Mouse (Mus musculus) left cerebral cortex, adult 2 months (tissue): ENCODE measurements around the gene Itsn1. TPM values are rescaled to one million over a fixed set of nuclear protein-coding genes. Genes with fewer than 3 reads are reported as not detected.

Experiments
- DNase-seq, 2 experiments: peaks; one replicate each; pipeline ENCODE4 v3.0.0; 2021 to 2022; ENCODE audit warnings: low spot score in 2 of 2, mixed read lengths in 1 of 2; ENCODE audit errors: extremely low spot score in 1 of 2
- H3K27ac ChIP-seq: fragments of 200-600 bp; 2 replicates; pipeline ENCODE4 v1.8.1; 2022
- H3K4me3 ChIP-seq: fragments of 200-600 bp; 2 replicates; pipeline ENCODE4 v1.8.1; 2022
- CTCF ChIP-seq: fragments of 200-600 bp; IDR thresholded peaks from 2 replicates; pipeline ENCODE4 v1.8.1; 2022; ENCODE audit warnings: antibody characterized with exemption, mild to moderate bottlenecking, moderate library complexity
- intact Hi-C: fragments of 180-260 bp; cut with DNase I; formaldehyde crosslinking; loops from one replicate; pipeline ENCODE4 v1.15.1; 2025
- total RNA-seq, 2 experiments: library from RNA; stranded (reverse); gene quantifications; 2 replicates each; pipeline ENCODE4 v1.2.3; 2021

The Itsn1 gene
- total RNA-seq, 2 experiments from 2014 or later, result 133 to 156 TPM

DNA sequence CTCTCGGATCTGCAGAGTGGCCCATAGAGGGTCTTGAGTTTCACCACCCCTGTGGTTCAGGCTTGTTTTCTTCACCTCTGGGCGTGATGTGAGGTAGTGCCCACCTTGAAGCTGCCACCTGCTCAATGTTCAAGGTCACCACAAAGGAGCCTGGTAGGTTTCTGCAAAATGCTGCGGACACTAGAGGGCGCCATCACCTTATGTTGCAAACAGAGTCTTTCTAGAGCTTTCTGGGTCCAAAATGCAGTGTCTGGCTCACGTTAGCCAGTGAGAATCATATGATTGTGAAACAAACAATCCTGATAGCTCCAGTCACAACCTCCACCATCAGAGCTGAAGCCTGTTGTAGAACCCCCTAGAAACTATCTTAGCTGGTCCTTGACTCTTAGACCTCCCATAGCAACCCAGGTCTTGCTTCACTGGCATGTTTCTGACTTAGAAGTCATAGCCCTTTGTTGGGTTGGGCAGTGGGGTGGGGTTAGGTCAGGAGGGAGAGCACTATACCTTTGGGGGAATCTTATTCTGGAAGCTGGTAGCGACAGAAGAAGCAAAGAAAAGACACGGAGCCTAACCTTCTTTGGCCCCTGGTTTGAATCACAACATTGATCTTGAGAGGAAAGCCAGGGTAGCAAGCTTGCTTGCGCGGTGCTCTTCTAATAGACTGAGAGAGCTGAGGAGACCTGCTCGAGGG is 207.4 kb downstream of the Itsn1 start:
- intact Hi-C loops, result loop anchor here (1.0 to 10.0 kb wide), 3 partner anchors 122 to 350 kb away; partner anchors contain the start of genes Gm49711, Mrps6 and Slc5a3
- Histone ChIP-seq H3K27ac (no peak overlapping the region), H3K4me3 (no peak overlapping the region)
- peak; percentile 87 for TF ChIP-seq CTCF
- peak; percentile 76 to 87 for DNase-seq

DNA sequence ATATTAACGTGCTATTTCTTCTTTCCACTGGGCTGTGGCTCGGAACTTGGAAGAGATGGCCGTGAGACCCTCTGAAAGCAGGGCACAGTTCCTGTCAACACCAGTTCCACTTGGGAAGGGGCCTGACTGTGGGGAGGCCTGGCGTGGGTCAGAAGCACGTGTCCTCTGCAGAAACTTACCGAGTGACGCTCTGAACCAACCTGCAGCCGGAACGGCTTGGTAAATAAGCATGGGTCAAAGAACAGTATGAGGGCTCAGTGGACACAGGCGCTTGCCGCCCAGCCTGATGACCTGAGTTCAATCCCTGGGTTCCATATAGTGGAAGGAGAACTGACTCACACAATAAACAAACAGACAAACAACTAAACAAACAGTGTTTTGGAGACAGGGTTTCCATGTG is 208.2 kb downstream of the Itsn1 start:
- H3K4me3 ChIP-seq, result no peak overlapping the region
- DNase-seq, result no peak
- TF ChIP-seq CTCF, result no peak

GRCm38 (mm10) chr16:91938141-91938540 is 209.1 kb downstream of the Itsn1 start:
- DNase-seq, result no peak
- intact Hi-C loops, result loop anchor here (10.0 kb wide), 1 partner anchor 217 kb away; no protein-coding TSS in a partner anchor
- no peak overlapping the region for H3K27ac ChIP-seq
- H3K4me3 ChIP-seq, result no peak overlapping the region
- no peak for TF ChIP-seq CTCF

More for the DNA sequence above, 208.2 kb downstream of the Itsn1 start:
- intact Hi-C loops, result loop anchor here (10.0 kb wide), 1 partner anchor 218 kb away; no protein-coding TSS in a partner anchor
- no peak overlapping the region for H3K27ac ChIP-seq

DNA sequence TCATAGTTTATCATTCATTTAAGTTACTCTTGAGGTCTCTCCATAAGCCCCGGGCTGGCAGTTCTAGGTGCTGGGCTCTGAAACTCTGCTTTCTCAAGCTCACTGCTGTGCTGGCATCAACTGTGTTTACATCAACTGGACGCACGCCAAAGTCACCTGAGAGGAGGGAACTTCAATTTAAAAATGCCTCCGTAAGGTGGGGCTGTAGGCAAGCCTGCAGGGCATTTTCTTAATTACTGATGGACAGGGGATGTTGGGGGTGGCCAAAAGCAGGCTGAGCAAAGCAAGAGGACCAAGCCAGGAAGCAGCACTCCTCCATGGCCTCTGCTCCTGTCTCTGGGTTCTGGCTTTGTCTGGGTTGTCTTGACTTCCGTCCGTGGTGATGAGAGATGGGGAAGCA is 211.6 kb downstream of the Itsn1 start:
- DNase-seq, result no peak
- Histone ChIP-seq H3K4me3 (no peak overlapping the region), H3K27ac (no peak overlapping the region)
- TF ChIP-seq CTCF, result no peak
- intact Hi-C loops, result no loop called here

- no peak overlapping the region for H3K27ac ChIP-seq
- no peak overlapping the region for H3K4me3 ChIP-seq
- no peak for TF ChIP-seq CTCF
- intact Hi-C loops, result no loop called here
- no peak for DNase-seq
Observed at GRCm38 (mm10) chr16:91942201-91942600, 213.1 kb downstream of the Itsn1 start.

DNA sequence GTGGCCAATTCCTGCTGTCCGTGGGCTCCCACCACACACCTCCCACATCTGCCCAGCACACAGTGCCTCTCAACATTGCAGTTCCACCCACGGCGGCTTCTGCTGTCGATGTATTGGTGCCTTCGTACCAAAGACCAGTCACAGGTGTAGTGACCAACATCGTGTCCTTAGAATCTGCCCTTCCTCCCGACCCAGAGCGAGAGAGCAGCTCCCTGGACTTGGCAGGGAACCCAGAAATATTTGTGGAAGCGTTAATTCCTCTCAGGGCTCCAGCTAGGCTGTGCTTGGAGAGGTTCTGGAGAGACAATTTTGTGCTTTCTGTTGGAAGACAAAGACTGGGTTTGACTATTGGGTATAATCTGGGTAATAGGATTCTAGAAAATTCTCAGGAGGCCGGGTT is 217.2 kb downstream of the Itsn1 start:
- no peak for DNase-seq
- intact Hi-C loops, result no loop called here
- Histone ChIP-seq H3K4me3 (no peak overlapping the region), H3K27ac (no peak overlapping the region)
- TF ChIP-seq CTCF, result no peak

GRCm38 (mm10) chr16:91947093-91947492 is 218.0 kb downstream of the Itsn1 start:
- DNase-seq, result no peak
- H3K27ac ChIP-seq, result no peak overlapping the region
- intact Hi-C loops, result no loop called here
- TF ChIP-seq CTCF, result no peak
- H3K4me3 ChIP-seq, result no peak overlapping the region

DNA sequence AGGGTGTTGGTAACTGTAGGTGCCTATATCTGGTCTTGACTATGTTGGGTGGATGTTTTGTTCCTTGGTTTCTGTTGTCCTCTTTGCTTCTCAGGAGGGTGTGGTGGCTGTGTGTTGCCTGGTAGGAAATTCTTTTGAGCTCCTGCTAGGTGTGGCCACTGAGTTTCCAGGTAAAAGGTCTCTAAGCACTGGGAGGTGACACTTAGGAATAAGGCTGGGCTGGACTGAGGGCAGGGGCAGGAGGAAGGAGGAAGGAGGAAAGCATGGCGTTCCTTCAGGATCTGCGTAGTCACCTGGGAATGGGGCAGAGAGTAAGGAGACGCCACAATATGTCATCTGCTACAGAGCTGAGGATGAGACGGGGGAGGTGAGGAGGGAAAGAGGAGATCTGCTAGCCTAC is 224.9 kb downstream of the Itsn1 start:
- intact Hi-C loops, result no loop called here
- DNase-seq, result no peak
- no peak overlapping the region for H3K4me3 ChIP-seq
- no peak for TF ChIP-seq CTCF
- H3K27ac ChIP-seq, result no peak overlapping the region

DNA sequence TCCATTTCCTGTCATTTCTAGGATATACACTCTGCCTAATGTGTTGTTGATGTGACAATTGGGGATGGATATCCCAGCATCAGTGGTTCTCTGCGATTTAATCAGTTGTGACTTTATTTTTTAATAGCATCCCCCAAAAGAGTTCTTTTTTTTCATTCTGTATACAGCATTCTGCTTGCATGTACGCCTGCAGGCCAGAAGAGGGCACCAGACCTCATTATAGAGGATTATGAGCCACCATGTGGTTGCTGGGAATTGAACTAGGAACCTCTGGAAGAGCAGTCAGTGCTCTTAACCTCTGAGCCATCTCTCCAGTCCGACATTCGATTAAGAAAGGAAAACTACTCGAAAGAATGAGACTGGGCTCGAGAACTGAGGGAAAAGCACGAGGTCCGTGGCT is 225.7 kb downstream of the Itsn1 start:
- intact Hi-C loops, result no loop called here
- Histone ChIP-seq H3K27ac (no peak overlapping the region), H3K4me3 (no peak overlapping the region)
- TF ChIP-seq CTCF, result peak; percentile 32; the same call in 1 of the 2 replicates
- no peak for DNase-seq

- H3K4me3 ChIP-seq, result peak overlapping the region; percentile 14; the same call in 1 of the 2 replicates
- H3K27ac ChIP-seq, result peak overlapping the region; percentile 78
- intact Hi-C loops, result loop anchor here (1.0 to 2.0 kb wide), 3 partner anchors 32 to 154 kb away; no protein-coding TSS in a partner anchor
- DNase-seq, result peak; percentile 63 to 73
- no peak for TF ChIP-seq CTCF
Observed at GRCm38 (mm10) chr16:91962204-91962893, 233.3 kb downstream of the Itsn1 start.

DNA sequence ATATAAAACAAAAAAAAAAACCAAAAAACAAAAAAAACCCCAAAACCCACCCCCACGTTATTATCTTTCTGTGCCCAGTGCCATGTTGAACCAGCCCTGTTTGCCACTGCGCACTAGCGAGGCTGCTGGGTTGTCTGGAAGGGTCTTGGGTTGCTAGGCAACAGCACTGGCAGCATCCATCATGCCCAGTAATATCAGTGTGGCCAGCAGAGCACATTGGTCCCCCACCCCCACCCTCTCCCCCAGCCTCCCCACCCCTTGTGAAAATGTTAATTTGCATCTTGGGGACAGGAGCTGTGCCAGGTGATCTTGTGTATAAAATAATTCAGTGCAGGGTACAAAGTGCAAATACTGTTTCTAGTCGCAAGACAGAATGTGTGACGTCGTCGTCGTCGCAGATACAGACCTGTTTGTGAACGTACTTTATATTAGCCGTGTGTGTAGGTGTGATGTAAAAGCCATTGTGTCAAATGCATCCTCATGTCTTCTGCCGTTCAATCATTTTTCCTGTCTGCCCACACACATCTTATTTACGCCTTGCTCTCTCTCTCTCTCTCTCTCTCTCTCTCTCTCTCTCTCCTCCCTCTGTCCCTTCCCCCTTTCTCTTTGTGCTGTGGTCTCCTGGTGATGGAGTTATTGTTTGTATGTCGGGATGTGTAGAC is 233.9 kb downstream of the Itsn1 start:
- Histone ChIP-seq H3K4me3 (no peak overlapping the region), H3K27ac (peak overlapping the region; percentile 78)
- intact Hi-C loops, result loop anchor here (1.0 to 2.0 kb wide), 3 partner anchors 32 to 153 kb away; no protein-coding TSS in a partner anchor
- DNase-seq, result peak in 1 of 2 experiments; percentile 42
- TF ChIP-seq CTCF, result no peak

GRCm38 (mm10) chr16:91963556-91963900 is 234.4 kb downstream of the Itsn1 start:
- DNase-seq, result no peak
- TF ChIP-seq CTCF, result no peak
- Histone ChIP-seq H3K27ac (peak overlapping the region; percentile 41; the same call in 1 of the 2 replicates), H3K4me3 (no peak overlapping the region)
- intact Hi-C loops, result loop anchor here (2.0 kb wide), 2 partner anchors 31 to 93 kb away; no protein-coding TSS in a partner anchor
